ENCODE assay signal across 11 mouse cellular contexts in the genomic region with DNA sequence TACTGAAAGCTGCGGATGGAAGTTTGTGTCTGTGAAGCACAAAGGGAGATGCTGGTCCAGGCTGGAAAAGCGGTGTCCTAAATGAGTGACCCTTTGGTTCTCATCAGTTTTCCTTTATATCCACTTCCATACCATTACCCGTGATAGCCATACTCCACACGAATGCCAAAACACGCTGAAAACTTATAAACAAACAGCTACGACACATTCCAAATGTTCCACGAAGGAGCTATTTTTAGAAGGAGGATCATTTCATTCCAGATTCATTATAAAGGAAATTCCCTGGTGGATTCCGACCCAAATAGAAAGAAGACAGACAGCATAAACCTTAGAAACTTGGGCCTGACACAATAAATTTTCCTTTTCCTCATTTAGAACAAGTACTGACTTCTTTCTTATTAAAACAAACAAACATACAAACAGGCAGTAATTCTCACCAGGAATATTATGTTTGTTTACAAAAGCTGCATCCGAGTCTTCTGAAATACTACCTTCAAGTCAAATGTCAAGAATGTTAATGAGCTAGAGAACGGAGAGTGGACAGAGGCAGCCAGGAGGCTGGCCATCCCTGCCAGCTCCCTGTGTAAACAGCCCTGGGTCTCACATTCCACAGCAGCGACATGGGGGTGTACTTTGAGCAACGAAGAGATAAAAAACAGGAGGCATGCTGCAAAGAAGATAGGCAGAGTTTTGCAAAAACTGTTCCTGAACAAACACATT.
DNase-seq lines count a peak whose midpoint lies in the region; ATAC-seq lines count a peak whose summit lies in the region.
"Had no signal": no experiment of that assay in that cellular context is flagged by ENCODE, and none has a peak within 500 bp of the region (broad histone marks: within the 10 kb centered on the region; RNA-seq: fewer than 3 reads in every experiment).

No protein-coding gene starts in this region.

- no peak overlapping the region for H3K4me3 ChIP-seq in embryonic facial prominence, embryonic 11.5 days (ENCODE audit: low read depth, low read length)
- H3K4me3 ChIP-seq in stomach, embryonic 15.5 days (replicated peaks) = no peak overlapping the region
- H3K4me3 ChIP-seq in hindbrain, embryonic 12.5 days = no peak overlapping the region
- H3K4me3 ChIP-seq: forebrain, embryonic 12.5 days; megakaryocyte, embryonic 14.5 days had no signal

- H3K27ac ChIP-seq in embryonic facial prominence, embryonic 11.5 days (replicated peaks; ENCODE audit: low read depth, low read length) = no peak overlapping the region
- H3K27ac ChIP-seq in stomach, embryonic 15.5 days = no peak overlapping the region
- no peak overlapping the region for H3K27ac ChIP-seq in hindbrain, embryonic 12.5 days
- H3K27ac ChIP-seq: forebrain, embryonic 12.5 days had no signal

- H3K4me1 ChIP-seq in embryonic facial prominence, embryonic 11.5 days (ENCODE audit: control insufficient read depth, insufficient read depth, low read length) = no peaks in the 10 kb centered on the region
- peaks cover 12% of the 10 kb centered on the region; the same call in 1 of the 2 replicates for H3K4me1 ChIP-seq in stomach, embryonic 15.5 days
- H3K4me1 ChIP-seq in hindbrain, embryonic 12.5 days = peaks cover 8% of the 10 kb centered on the region
- H3K4me1 ChIP-seq: forebrain, embryonic 12.5 days; megakaryocyte, embryonic 14.5 days had no signal

- 19% methylated on average over 12 of the region's 12 CpGs for WGBS in embryonic facial prominence, embryonic 11.5 days
- WGBS in stomach, embryonic 15.5 days = 20% methylated on average over 12 of the region's 12 CpGs
- WGBS in hindbrain, embryonic 12.5 days = 41% methylated on average over 12 of the region's 12 CpGs

- no peaks in the 10 kb centered on the region for H3K36me3 ChIP-seq in embryonic facial prominence, embryonic 11.5 days (replicated peaks; ENCODE audit: control insufficient read depth, insufficient read depth, low read depth, low read length)
- no peaks in the 10 kb centered on the region for H3K36me3 ChIP-seq in stomach, embryonic 15.5 days
- H3K36me3 ChIP-seq in hindbrain, embryonic 12.5 days = no peaks in the 10 kb centered on the region
- H3K36me3 ChIP-seq: forebrain, embryonic 12.5 days had no signal

- peak; percentile 39 for DNase-seq in kidney, adult 11 months
- no peak for DNase-seq in kidney, adult 18-20 months
- DNase-seq in embryonic facial prominence, embryonic 11.5 days (ENCODE audit: low spot score) = peak; percentile 48
- DNase-seq in kidney, adult 8-10 months = peak; percentile 8 to 33
- DNase-seq in frontal cortex, postnatal 14 days (ENCODE audit: low spot score in 2 of 2) = no peak
- no peak for DNase-seq in gastrocnemius, adult 8-10 months (ENCODE audit: low spot score in 2 of 2)
- DNase-seq: layer of hippocampus, adult 9-11 months had no signal

- no peak overlapping the region for H3K9ac ChIP-seq in embryonic facial prominence, embryonic 11.5 days (replicated peaks; ENCODE audit: low read length)
- no peak overlapping the region for H3K9ac ChIP-seq in stomach, embryonic 15.5 days
- no peak overlapping the region for H3K9ac ChIP-seq in hindbrain, embryonic 12.5 days
- H3K9ac ChIP-seq: forebrain, embryonic 12.5 days had no signal

- ATAC-seq in embryonic facial prominence, embryonic 11.5 days (replicated peaks; ENCODE audit: insufficient number of reproducible peaks, low FRiP score, low TSS enrichment, low read depth) = no peak
- ATAC-seq in stomach, embryonic 15.5 days (ENCODE audit: insufficient read depth, low FRiP score, low read depth) = no peak
- ATAC-seq in hindbrain, embryonic 12.5 days (ENCODE audit: low FRiP score) = no peak

- no peaks in the 10 kb centered on the region for H3K9me3 ChIP-seq in embryonic facial prominence, embryonic 11.5 days (replicated peaks; ENCODE audit: control insufficient read depth, low read length)
- no peaks in the 10 kb centered on the region for H3K9me3 ChIP-seq in stomach, embryonic 15.5 days
- H3K9me3 ChIP-seq in hindbrain, embryonic 12.5 days (replicated peaks) = no peaks in the 10 kb centered on the region
- H3K9me3 ChIP-seq: forebrain, embryonic 12.5 days; megakaryocyte, embryonic 14.5 days had no signal

- H3K27me3 ChIP-seq in embryonic facial prominence, embryonic 11.5 days (ENCODE audit: control insufficient read depth, insufficient read depth, low read length) = no peaks in the 10 kb centered on the region
- H3K27me3 ChIP-seq in stomach, embryonic 15.5 days (replicated peaks) = no peaks in the 10 kb centered on the region
- no peaks in the 10 kb centered on the region for H3K27me3 ChIP-seq in hindbrain, embryonic 12.5 days
- H3K27me3 ChIP-seq: forebrain, embryonic 12.5 days; megakaryocyte, embryonic 14.5 days had no signal

- H3K4me2 ChIP-seq in embryonic facial prominence, embryonic 11.5 days (ENCODE audit: low read depth, low read length) = no peak overlapping the region
- H3K4me2 ChIP-seq in stomach, embryonic 15.5 days = peak overlapping the region; percentile 8; the same call in 1 of the 2 replicates
- H3K4me2 ChIP-seq in hindbrain, embryonic 12.5 days (replicated peaks) = no peak overlapping the region
- H3K4me2 ChIP-seq: forebrain, embryonic 12.5 days had no signal

Comparison
In these comparisons a context has a peak if more than half of its experiments do, and no peak if none do; other contexts are left out.
1. DNase-seq: peak in kidney, adult 11 months (single experiment), embryonic facial prominence, embryonic 11.5 days (single experiment) and kidney, adult 8-10 months (2 of 2); none in kidney, adult 18-20 months (single experiment), frontal cortex, postnatal 14 days (0 of 2) and gastrocnemius, adult 8-10 months (0 of 2).